Mouse (Mus musculus) MEL-GATA-1-ER (cell line): ENCODE results near the gene Smarcc2.
"Not testable (repeated sequence)": the region's sequence is repeated elsewhere in the genome, so short reads cannot be mapped to it uniquely, and the experiment has no call there.

ENCODE experiments used
- DNase-seq: peaks from one replicate; pipeline ENCODE4 v3.0.0-alpha.2; 2012; ENCODE audit warnings: low read depth; ENCODE audit errors: extremely low read depth

Gene Smarcc2

GRCm38 (mm10) chr10:128441324-128442119 is 17.5 kb upstream of the Smarcc2 start:
- DNase-seq = no peak

- DNase-seq = no peak
Measured at GRCm38 (mm10) chr10:128442718-128443117, 16.3 kb upstream of the Smarcc2 start.

DNA sequence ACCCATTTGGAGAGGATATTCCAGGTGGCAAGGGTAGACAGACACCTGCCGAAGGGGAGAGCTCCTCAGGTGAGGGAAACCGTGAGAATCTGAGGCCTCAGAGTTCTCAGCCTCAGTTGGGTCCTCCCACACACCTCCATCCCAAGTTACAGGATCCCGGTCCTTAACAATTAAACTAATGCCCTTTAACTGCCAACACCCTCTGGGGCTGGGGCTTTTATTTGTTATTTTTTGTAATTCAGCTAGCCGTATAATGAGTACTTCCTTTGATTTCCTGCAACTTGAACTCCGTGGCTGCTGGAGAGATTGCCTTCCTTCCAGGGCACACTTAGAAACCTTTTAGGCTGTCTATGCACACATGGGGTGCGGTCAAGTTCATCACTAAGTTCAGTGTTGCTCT is 14.7 kb upstream of the Smarcc2 start:
- DNase-seq = no peak

- DNase-seq = peak; percentile 41
Measured at GRCm38 (mm10) chr10:128445407-128445806, 13.6 kb upstream of the Smarcc2 start.

GRCm38 (mm10) chr10:128451014-128451413 is 8.0 kb upstream of the Smarcc2 start:
- DNase-seq = no peak

GRCm38 (mm10) chr10:128454471-128454870 is 4.6 kb upstream of the Smarcc2 start:
- no peak for DNase-seq

DNA sequence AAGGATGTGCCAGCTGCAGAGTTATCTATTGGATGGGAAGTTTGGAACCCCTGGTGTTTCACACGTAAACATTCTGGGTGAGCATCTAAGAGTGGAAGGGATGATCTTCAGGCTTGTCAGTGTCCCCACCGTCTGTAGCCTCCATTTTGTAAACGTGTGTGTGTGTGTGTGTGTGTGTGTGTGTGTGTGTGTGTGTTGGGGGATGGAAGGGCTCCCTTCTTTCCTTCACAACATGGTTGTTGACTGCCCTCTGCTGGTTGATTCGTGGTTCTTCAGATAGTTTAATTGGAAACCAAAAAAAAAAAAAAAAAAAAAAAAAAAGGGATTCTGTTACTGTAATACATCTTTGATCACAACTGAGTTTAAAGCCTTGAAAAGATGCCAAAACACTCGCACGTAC is 3.8 kb upstream of the Smarcc2 start:
- DNase-seq = peak; percentile 66

GRCm38 (mm10) chr10:128457676-128458075 is 1.4 kb upstream of the Smarcc2 start:
- DNase-seq = no peak

DNA sequence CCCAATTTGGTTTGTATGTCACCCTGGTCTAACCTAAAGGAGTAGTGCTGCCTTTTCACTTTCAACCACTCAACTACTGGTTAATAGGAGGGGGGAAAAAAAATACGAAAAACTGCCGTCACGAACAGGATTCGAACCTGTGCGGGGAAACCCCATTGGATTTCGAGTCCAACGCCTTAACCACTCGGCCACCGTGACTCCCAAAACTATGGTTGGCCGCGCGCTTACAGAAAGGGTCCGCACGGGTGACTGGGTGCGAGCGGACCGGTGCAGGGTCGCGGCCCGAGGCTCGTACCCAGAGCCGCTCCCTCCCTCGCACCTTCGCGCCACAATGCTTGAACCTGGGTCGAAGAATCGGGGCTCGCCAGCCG is 715 bp upstream of the Smarcc2 start:
- peak; percentile 68 for DNase-seq

DNA sequence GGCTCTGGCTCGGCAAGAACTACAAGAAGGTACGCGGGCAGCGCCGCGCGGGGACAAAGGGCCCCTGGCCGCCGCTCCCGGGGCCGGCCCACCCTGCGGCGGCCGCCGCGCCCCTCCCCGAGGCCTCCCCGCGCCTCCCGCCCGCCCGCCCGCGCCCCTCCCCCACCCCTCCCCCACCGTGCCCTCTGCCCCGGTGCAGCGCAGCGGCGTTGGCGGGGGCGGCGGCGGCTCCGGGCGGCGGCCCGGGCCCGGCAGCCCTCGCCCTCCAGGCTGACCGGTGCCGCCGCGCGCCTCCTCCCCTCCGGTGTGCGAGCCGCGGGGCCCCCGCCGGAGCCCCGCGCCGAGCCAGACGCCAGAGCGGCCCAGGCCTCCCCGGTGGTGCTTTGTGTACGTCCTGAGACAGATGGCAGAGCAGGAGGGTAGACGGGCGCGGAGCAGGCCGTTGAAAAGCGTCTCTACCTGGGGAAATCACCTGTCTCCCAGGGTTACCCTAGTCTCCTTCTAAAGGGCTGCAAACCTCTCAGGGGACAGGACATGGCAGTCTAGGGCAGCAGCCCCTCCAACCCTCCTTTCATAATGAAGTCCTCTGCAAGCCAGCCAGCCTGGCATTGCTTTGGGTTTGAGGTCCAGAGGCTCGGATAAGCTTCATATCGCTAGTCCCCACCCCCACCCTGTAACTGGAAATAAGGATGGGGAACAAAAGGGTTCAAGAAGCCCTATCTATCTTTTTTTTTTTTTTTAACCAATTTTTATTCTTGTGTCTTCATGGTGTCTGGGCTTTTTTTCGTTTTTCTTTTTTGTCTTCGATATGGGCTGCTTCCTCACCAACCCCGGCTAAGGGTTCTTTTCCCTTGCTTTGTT is 591 bp downstream of the Smarcc2 start:
- peak; percentile 58 for DNase-seq

GRCm38 (mm10) chr10:128460270-128460630 is 1.2 kb downstream of the Smarcc2 start:
- no peak for DNase-seq

GRCm38 (mm10) chr10:128474366-128474765 is 15.3 kb downstream of the Smarcc2 start:
- DNase-seq = no peak

DNA sequence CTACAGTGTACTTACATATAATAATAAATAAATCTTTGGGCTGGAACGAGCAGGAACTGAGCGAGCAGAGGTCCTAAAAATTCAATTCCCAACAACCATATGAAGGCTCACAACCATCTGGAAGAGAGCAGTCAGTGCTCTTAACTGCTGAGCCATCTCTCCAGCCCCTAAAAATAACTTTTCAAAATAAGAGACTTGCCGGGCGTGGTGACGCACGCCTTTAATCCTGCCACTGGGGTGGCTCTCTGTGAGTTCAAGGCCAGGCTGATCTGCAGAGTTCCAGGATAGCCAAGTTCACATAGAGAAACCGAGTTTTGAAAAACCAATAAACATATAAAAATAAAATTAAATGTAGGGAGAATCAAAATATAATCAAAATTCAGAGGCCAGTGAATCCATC is 27.3 kb downstream of the Smarcc2 start:
- no peak for DNase-seq

GRCm38 (mm10) chr10:128487861-128488712 is 29.0 kb downstream of the Smarcc2 start:
- DNase-seq = no peak

GRCm38 (mm10) chr10:128488776-128489175 is 29.7 kb downstream of the Smarcc2 start:
- DNase-seq = no peak

DNA sequence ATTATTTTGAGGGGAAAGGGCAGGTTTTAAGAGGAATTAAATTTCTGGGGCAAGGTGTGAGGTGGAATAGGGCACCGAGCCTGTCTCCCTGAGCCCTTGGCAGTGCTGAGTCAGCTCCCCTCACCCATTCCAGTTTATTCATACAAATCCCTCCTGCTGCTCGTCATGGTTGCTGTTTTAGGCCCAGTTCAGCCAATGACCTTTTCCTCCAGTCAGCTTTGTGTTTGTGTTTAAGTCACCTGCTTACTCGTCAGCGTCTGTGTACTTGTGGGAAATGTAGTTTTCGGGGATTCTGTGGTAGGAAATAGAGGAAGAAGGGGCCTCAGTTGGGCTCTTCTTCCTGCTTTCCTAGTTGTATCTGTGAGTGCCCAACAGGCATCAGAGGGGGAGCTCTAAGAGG is 30.3 kb downstream of the Smarcc2 start:
- DNase-seq = no peak

GRCm38 (mm10) chr10:128489785-128490184 is 30.7 kb downstream of the Smarcc2 start:
- no peak for DNase-seq

- no peak for DNase-seq
Measured at GRCm38 (mm10) chr10:128490232-128490631, 31.2 kb downstream of the Smarcc2 start.

DNA sequence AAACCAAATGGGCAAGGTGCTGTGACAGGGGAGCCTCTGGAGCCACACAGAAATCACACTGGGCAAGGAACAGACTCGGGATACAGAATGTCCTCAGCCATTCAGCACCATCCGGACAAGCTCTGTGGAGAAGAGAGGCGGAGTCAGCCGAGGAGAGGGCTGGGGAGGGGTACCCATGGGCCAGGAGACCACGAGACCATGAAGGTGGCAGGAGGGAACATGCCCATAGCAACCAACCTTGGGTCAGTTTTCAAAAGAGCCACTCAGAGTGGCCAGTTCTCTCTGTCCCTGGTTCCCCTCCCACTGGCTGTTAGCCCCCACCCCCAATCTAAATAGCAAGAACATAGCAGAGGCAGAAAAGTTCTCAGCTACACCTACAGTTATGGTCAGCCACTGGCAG is 31.9 kb downstream of the Smarcc2 start:
- DNase-seq = no peak

GRCm38 (mm10) chr10:128491495-128491894 is 32.4 kb downstream of the Smarcc2 start:
- DNase-seq = no peak

- DNase-seq = not testable (repeated sequence)
Measured at GRCm38 (mm10) chr10:128492051-128492450, 33.0 kb downstream of the Smarcc2 start.
